Mouse (Mus musculus): ENCODE measurements at regions not wholly inside any gene's neighbourhood (a gene's known extent, or its start where the extent isn't known, plus 50 kb on each side); places are given as distances from the start of the nearest gene placed in this dataset.

GRCm38 (mm10) chr19:36681056-36681455 is 55.4 kb downstream of the Ppp1r3c start:
- no peak for DNase-seq (ENCODE audit: low spot score)

- DNase-seq (ENCODE audit: low spot score): no peak
Observed at GRCm38 (mm10) chr19:36680322-36680721, 56.1 kb downstream of the Ppp1r3c start.

GRCm38 (mm10) chr19:36679028-36679820 is 57.2 kb downstream of the Ppp1r3c start:
- DNase-seq (ENCODE audit: low spot score): peak; percentile 53

DNA sequence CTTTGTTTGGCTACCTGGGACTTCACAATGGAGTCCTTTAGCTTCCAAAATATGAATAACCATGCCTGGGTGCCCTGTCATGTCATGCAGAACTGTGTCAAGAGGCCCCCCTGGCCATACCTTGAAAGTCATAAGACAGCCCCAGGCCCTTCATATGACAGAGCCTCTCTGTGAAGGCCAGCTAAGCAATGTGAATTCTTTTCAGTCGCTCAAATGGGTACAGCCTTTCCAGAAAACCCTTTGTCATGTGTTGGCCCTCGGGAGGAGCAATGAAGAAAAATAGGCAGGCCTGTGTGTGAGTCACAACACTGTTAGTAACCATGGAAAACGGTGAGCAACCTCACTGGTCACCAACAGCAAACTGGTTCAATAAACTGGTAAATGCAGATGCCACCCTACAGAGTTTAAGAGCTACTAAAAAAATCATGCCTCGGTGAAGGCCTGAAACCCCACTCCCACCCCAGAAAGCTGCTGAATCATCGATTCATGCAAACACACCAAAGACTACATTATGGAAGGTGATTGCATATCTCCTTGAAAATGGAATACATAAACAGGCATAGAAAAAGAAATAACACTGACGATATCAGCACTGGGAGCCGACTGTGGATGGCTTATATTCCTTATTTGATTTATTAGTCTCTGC is 57.9 kb downstream of the Ppp1r3c start:
- peak; percentile 14 for DNase-seq (ENCODE audit: low spot score)

DNA sequence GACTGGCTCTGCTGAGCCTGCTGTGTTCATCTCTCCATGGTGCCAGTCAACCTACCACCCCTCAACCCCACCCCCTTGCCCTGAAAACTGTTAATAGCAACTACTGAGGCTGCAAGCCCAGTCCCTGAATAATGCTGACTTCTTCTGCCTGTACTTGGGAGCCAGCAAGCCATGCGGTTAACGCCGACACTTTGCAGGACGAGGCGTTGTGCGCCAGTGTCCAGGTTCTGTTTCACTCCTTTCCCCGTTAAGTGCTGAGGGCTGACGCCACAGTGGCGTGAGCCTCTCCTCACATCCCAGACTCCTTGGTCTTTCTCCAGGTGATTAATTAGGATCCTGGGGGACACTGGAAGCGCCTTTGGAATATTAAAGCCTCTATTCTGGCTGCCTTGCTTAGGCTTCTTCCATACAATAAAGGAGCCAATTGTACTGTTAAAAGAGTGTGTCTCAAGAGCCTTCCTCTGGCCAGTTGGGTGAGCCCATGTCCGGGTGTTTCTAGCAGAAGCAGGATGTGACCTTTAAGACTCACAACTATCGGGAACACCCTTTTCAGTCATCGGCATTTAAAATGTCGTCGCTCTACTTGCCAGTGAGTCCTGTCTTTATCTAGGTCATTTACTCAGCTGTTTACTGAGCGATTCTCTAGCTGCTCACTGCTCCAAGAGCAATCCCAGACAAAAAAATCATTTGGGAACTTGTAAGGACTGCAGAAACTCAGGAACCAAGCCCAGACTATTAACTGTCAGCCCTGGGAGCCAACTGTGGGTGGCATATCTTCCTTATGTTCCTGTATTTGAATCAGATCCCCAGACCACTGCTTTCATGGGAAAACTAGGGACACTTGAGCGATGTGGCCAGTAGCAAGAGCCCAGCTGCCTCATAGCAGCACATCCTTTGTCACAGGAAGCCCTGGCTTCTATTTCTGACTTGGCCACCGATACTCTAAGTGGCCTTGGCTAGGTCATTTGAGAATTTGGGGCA is 59.1 kb downstream of the Ppp1r3c start:
- DNase-seq (ENCODE audit: low spot score): peak; percentile 37

DNA sequence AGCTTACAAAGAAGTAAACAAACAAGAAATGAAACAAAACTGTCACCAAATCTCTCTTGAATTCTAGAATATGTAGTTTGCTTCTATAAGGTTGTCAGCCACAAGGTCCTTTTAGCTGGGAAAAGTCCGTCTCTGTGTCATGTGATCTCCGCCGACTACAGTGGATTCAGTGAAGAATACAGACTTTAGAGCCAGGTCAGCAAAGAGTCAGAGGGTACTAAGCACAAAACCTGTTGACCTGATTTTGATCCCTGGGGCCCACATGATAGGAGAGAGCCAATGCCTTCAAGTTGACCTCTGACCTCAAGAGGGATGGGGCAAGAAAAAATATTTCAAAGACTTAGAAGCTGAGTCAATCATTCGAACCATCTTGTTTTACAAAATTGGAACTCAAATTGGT is 61.5 kb downstream of the Ppp1r3c start:
- DNase-seq (ENCODE audit: low spot score): no peak

DNA sequence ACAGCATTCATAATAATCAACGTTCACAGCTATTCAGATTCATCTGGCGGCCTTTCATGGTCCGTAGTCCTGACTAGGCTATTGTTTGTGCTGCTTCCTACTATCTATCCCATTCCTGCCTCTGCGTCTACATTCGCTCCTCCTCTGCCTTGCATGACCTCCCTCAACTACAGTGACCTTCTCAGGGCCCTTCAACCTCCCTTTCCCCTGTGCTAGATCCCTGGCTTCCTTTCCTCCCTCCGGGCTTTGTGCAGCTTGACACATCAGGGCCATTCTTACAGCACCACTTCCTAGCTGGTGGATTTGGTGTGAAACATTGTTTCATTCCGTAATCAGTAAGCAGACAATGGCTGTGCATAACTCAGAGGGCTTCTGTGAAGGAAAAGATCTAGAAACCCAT is 65.6 kb downstream of the Ppp1r3c start:
- DNase-seq (ENCODE audit: low spot score): no peak
